Mouse (Mus musculus): ENCODE measurements around the gene Slc25a22.

DNA sequence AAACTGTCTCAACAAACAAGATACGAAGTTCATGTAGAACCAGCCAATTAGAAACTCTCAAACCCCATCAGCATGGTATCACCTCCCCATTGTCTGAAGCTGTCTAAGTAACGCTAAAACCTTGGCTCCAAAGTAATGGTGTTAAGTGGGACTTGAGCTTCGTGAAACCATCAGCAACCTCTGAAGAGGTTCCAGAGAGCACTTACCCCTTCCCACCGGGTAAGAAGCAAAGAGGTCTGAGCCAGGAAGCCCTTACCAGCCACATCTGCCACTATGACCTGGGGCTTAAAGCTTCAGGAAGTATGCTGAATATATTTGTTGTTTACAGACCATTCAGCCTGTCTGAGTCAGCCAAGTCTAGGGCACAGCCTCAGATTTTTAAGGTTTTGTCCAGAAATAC, 32.2 kb downstream of the Slc25a22 start:
- TF ChIP-seq POLR2A (IDR thresholded peaks at IDR 0.05; ENCODE audit: low read depth, low read length), result no peak
- no peak for TF ChIP-seq CTCF (IDR thresholded peaks at IDR 0.05; ENCODE audit: extremely low read depth, insufficient read length, insufficient replicate concordance, low read depth, low read length)

Measured in small intestine, adult 2 months (tissue).